Mouse (Mus musculus): ENCODE measurements around the gene Pcsk4. TPM values are rescaled to one million over a fixed set of nuclear protein-coding genes. Genes with fewer than 3 reads are reported as not detected.

Pcsk4 gene
- polyA plus RNA-seq, 1 experiment from 2014 or later: 8.2 TPM

DNA sequence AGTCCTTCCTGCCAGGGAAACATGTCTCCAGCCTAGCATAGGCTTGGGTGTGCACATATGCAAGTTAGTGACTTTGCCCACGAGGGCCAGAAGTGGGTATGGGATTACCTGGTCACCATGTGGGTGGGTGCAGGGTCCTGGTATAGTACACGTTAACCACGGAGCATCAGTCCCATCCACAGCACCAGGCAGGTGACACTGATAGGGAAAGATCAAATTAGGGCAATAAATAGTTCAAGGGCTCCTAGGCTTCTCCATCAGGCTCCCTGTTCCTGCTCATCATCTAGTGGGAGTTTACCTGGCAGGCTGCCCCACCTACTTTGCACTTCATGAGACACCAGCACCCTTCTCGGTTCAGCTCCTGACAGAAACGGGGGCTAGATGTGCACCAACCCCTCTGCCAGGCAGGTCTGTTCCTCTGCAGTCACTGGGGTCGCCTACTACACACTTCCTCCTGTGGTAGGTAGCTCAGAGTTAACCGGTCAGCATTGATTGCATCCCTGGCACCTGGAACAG, 34.5 kb downstream of the Pcsk4 start:
- Histone ChIP-seq H3K4me3 (replicated peaks) (no peak overlapping the region), H3K4me2 (0 out of 2 replicates have a peak overlapping the region, but pooled peaks have one; percentile 85), H3K9me3 (replicated peaks) (no peaks in the 10 kb centered on the region), H3K27ac (replicated peaks) (peak overlapping the region; percentile 93), H3K27me3 (replicated peaks) (no peaks in the 10 kb centered on the region), H3K9ac (replicated peaks) (peak overlapping the region; percentile 29; the same call in 1 of the 2 replicates), H3K4me1 (peaks cover 70% of the 10 kb centered on the region), H3K36me3 (peaks cover 15% of the 10 kb centered on the region)
- 50% methylated on average over 7 of the region's 7 CpGs for WGBS
- no peak for ATAC-seq (ENCODE audit: low FRiP score)

DNA sequence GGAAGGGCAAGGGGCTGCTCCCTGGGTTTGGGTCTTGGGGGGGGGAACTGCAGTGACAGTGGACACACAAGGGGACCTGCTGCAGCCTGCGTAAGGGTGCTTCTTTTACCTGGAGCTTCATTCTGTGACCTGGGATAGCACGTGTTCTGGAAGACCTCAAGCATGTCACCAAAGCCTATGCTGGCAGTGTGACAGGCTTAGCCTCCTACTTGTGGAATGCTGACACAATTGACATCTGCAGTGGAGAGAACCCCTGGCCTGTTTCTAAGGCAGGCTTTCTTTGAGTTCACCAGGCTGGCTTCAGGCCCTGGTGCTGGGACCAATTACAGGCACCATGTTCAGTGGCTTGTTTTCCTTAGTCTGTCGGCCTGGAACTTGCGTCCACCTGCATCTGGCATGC, 35.0 kb downstream of the Pcsk4 start:
- 81% methylated on average over 4 of the region's 4 CpGs for WGBS
- no peaks in the 10 kb centered on the region for H3K27me3 ChIP-seq (replicated peaks)
- no peak overlapping the region for H3K9ac ChIP-seq (replicated peaks)
- H3K9me3 ChIP-seq (replicated peaks): no peaks in the 10 kb centered on the region
- no peak for ATAC-seq (ENCODE audit: low FRiP score)
- peaks cover 67% of the 10 kb centered on the region for H3K4me1 ChIP-seq
- peaks cover 15% of the 10 kb centered on the region for H3K36me3 ChIP-seq
- 0 out of 2 replicates have a peak overlapping the region, but pooled peaks have one; percentile 88 for H3K4me3 ChIP-seq (replicated peaks)
- 0 out of 2 replicates have a peak overlapping the region, but pooled peaks have one; percentile 82 for H3K4me2 ChIP-seq
- no peak overlapping the region for H3K27ac ChIP-seq (replicated peaks)

DNA sequence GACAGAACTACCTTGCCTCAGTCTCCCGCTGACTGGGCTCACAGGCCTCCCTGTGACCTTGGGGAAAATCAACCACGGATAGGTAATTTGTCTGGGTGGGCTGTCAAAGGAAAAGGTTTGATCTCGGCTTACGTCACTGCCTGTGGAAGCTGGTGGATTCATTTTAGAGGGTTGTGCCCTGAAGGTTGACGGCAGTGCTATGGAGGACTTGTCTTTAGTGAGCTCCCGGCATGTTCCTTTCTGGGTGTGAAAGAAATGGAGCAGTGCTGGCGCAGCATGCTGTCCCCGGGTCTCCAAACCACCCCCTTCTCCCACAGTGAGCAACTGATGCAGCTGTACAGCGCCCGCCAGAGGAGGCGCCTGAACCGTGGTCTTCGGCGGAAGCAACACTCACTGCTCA, 36.0 kb downstream of the Pcsk4 start:
- Histone ChIP-seq H3K4me3 (replicated peaks) (peak overlapping the region; percentile 88), H3K4me2 (peak overlapping the region; percentile 82), H3K27me3 (replicated peaks) (no peaks in the 10 kb centered on the region), H3K27ac (replicated peaks) (peak overlapping the region; percentile 94; the same call in 1 of the 2 replicates), H3K9me3 (replicated peaks) (no peaks in the 10 kb centered on the region), H3K4me1 (peaks cover 60% of the 10 kb centered on the region), H3K36me3 (peaks cover 16% of the 10 kb centered on the region), H3K9ac (replicated peaks) (peak overlapping the region; percentile 95)
- WGBS: 27% methylated on average over 14 of the region's 14 CpGs
- no peak for ATAC-seq (ENCODE audit: low FRiP score)

DNA sequence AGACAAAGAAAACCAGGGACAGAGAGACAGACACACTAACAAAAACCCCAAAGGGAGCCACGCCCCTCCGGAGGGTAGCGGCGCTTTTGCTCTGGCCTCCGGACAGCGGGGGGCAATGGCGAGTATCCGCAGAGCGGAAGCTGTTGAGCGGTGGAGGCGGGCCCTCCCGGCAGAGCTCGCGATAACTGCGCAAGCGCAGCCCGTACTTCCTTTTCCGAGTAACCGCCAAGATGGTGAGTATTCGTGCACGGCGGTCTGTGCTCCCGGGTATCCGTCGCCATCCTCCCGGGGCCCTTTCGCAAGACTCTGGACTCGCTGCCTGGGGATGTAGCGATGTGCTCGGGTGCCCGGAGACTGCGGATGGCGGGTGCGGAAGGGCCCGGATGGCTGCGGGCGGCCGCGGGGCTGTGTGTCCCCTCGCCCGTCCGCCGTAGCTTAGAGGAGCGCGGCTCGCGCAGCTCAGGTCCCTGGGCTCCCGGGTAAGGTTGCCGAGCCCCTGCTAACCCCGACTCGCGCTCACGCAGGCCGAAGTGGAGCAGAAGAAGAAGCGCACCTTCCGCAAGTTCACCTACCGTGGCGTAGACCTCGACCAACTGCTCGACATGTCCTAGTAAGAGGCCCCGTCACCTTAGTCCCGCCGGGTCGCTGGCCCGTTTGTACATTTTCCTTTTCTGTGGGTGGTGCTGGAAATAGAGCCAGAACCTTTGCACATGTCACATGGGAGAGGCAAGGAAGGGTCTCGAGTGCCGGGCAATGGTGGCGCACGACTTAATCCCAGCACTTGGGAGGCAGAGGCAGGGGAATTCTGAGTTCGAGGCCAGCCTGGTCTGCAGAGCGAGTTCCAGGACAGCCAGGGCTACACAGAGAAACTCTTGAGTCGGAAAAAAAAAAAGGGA, 36.8 kb downstream of the Pcsk4 start, which contains the start of gene Rps15:
Gene Rps15 (plus strand): TSS at position 203 of the 896 bp plus-strand sequence.
- peak within 1 kb of the TSS; percentile 82 for H3K4me2 ChIP-seq
- peak within 1 kb of the TSS; percentile 88 for H3K4me3 ChIP-seq (replicated peaks)
- peak within 1 kb of the TSS; percentile 95 for H3K9ac ChIP-seq (replicated peaks)
- H3K27ac ChIP-seq (replicated peaks): peak within 1 kb of the TSS; percentile 94
- ATAC-seq (ENCODE audit: low FRiP score): peak; percentile 77
- no peaks in the 10 kb centered on the region for H3K9me3 ChIP-seq (replicated peaks)
- peaks cover 22% of the 10 kb centered on the region for H3K36me3 ChIP-seq
- under 1% methylated on average over 72 of the region's 72 CpGs for WGBS
- no peaks in the 10 kb centered on the region for H3K27me3 ChIP-seq (replicated peaks)
- peaks cover 52% of the 10 kb centered on the region for H3K4me1 ChIP-seq

DNA sequence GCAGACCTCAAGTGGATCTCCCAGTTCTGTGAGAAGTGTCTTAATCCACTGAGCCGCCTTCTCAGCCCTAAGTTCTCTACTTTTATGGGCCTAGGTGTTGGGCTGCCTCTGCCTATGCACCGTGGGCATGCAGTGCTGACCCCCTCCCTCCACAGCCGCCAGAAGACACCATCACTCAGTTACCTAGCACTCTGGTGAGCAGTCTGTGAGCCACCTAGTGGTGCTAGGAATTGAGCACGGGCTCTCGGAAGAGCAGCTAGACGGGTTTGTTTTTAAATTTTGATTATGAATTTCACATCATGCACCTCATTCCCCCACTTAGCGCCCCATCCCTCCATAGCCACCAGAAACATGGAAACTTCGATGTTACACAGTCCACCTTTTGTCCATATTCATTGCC, 40.6 kb downstream of the Pcsk4 start:
- WGBS: 74% methylated on average over 8 of the region's 8 CpGs
- no peak overlapping the region for H3K27ac ChIP-seq (replicated peaks)
- H3K4me3 ChIP-seq (replicated peaks): no peak overlapping the region
- H3K9me3 ChIP-seq (replicated peaks): no peaks in the 10 kb centered on the region
- H3K36me3 ChIP-seq: peaks cover 40% of the 10 kb centered on the region
- H3K9ac ChIP-seq (replicated peaks): no peak overlapping the region
- H3K4me2 ChIP-seq: no peak overlapping the region
- ATAC-seq (ENCODE audit: low FRiP score): no peak
- no peaks in the 10 kb centered on the region for H3K27me3 ChIP-seq (replicated peaks)
- H3K4me1 ChIP-seq: peaks cover 14% of the 10 kb centered on the region

DNA sequence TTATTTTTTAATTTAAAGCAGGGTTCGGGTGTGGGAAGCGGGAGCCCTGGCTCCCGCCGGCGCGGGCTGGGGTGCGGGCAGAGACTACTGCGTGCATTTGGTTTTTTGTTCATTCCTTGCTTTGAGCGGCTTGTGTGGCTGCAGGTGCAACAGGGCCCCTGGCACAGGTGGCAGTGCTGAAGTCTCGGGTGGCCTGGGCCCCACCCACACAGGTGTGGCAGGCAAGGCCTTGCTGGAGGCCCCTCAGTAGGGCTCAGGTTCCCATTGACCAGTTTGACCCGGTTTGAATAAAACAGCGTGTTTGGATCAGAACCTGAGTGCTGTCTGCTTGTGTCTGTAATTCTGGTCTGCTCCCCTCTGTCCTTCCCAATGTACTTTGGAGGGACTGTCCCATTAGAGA, 41.2 kb downstream of the Pcsk4 start:
- H3K27ac ChIP-seq (replicated peaks): no peak overlapping the region
- no peak overlapping the region for H3K9ac ChIP-seq (replicated peaks)
- H3K27me3 ChIP-seq (replicated peaks): no peaks in the 10 kb centered on the region
- H3K4me2 ChIP-seq: no peak overlapping the region
- ATAC-seq (ENCODE audit: low FRiP score): no peak
- peaks cover 45% of the 10 kb centered on the region for H3K36me3 ChIP-seq
- 93% methylated on average over 12 of the region's 12 CpGs for WGBS
- H3K9me3 ChIP-seq (replicated peaks): no peaks in the 10 kb centered on the region
- H3K4me3 ChIP-seq (replicated peaks): no peak overlapping the region
- peaks cover 8% of the 10 kb centered on the region for H3K4me1 ChIP-seq

DNA sequence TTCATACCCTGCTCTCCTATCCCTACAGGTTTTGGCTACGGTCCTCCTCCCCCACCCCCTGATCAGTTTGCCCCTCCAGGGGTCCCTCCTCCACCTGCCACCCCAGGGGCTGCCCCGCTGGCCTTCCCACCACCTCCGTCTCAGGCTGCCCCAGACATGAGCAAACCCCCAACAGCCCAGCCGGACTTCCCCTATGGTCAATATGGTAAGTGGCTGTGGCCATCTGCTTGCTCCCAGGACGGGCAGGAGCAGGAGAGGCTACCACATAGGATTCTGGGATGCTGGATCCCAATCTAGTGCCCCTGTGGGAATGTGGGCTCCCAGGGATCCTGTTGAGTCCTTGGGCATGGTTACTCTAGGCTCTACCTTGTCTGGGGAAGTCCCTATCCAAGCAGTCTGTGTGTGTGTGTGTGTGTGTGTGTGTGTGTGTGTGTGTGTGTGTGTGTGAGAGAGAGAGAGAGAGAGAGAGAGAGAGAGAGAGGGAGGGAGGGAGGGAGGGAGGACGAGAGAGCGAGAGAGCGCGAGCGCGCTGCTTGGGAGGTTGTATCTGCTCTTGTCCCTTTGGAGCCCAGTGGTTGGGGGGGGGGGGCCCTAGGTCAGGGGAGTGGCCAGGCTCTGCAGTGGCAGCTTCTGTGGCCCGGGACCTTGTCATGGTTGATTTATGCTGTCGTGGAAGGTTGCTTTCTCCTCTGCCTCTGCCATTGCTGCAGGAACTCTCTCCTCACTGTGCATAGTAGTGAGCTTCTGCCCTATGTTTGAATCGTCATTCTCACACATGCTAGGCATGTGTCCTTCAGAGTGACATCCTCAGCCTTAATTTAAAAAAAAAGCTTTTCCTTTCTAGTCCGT, 43.9 kb downstream of the Pcsk4 start:
- 73% methylated on average over 14 of the region's 15 CpGs for WGBS
- Histone ChIP-seq H3K36me3 (peaks cover 70% of the 10 kb centered on the region), H3K4me2 (no peak overlapping the region), H3K9ac (replicated peaks) (no peak overlapping the region), H3K27ac (replicated peaks) (no peak overlapping the region), H3K27me3 (replicated peaks) (no peaks in the 10 kb centered on the region), H3K9me3 (replicated peaks) (no peaks in the 10 kb centered on the region), H3K4me1 (peaks cover 9% of the 10 kb centered on the region), H3K4me3 (replicated peaks) (no peak overlapping the region)
- ATAC-seq (ENCODE audit: low FRiP score): no peak

DNA sequence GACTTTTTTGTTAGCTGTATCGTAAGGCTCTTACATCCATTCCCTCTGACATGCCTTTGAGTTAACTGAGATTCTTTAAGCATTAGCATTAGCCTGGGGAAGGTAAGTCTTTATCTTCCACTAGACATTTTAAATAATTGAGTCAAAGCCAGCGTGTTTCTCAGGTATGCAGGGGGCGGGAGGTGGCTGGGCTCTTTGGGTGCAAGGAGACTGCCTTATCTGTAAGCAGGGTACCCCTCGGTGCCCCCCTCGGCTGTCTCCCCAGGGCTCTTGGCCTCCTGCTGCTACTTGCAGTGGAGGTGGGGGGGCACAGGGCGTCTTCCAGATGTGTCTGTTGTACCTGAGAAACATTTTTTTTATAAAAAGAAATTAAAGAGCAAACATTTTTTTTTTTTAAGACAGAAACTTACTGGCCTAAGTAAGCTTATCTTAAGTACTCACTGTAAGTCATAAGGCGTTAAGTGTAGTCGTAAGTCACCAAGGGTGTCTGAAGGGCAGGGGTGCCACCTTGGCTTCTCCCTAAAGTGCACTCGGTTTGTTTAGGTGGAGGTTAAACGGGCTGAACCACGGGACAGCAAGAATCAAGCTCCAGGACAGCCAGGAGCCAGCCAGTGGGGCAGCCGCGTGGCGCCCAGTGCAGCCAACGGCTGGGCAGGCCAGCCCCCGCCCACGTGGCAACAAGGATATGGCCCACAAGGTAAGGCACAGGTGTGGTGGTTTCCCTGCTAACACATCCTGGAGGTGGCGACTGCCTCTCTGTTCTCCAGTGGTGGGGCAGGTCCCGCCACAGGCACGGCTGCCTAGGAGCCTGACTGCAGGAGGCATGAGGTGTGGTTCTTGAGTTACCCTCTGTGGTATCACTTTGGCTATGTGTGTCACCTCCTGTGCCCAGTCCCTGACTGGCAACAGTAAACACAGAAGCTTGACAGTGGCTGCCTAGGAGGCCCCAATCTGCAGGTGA, 46.5 kb downstream of the Pcsk4 start:
- 90% methylated on average over 20 of the region's 20 CpGs for WGBS
- Histone ChIP-seq H3K27ac (replicated peaks) (no peak overlapping the region), H3K4me3 (replicated peaks) (no peak overlapping the region), H3K27me3 (replicated peaks) (no peaks in the 10 kb centered on the region), H3K9ac (replicated peaks) (no peak overlapping the region), H3K9me3 (replicated peaks) (no peaks in the 10 kb centered on the region), H3K4me2 (no peak overlapping the region), H3K4me1 (peaks cover 9% of the 10 kb centered on the region), H3K36me3 (peaks cover 90% of the 10 kb centered on the region)
- ATAC-seq (ENCODE audit: low FRiP score): no peak

DNA sequence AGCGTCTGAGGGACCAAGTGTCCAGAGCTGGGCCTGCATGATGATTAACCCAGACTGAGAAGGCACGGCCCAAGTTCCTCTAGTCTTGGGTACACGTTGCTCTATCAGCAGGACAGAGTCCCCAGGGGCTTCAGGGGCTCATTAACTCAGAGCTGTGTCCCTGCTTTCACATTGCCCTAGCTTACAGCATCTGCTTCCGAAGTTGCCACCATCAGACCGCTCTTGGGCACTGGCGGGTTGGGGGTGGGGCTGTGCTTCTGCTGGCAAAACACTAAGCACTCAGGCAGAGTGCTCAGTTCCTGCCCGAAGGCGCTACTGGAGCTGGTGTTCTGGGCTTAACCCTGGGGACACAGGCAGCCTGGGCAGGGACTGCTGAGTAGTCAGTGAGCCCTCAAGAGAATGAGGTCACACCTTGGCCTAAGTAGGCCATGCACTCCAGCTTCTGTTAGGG, 47.4 kb downstream of the Pcsk4 start:
- 51% methylated on average over 8 of the region's 8 CpGs for WGBS
- no peaks in the 10 kb centered on the region for H3K9me3 ChIP-seq (replicated peaks)
- peaks cover 9% of the 10 kb centered on the region for H3K4me1 ChIP-seq
- H3K4me2 ChIP-seq: no peak overlapping the region
- H3K27ac ChIP-seq (replicated peaks): 0 out of 2 replicates have a peak overlapping the region, but pooled peaks have one; percentile 37
- 0 out of 2 replicates have a peak overlapping the region, but pooled peaks have one; percentile 6 for H3K9ac ChIP-seq (replicated peaks)
- H3K4me3 ChIP-seq (replicated peaks): no peak overlapping the region
- ATAC-seq (ENCODE audit: low FRiP score): no peak; the same call in 1 of the 2 replicates
- H3K36me3 ChIP-seq: peaks cover 93% of the 10 kb centered on the region
- no peaks in the 10 kb centered on the region for H3K27me3 ChIP-seq (replicated peaks)

DNA sequence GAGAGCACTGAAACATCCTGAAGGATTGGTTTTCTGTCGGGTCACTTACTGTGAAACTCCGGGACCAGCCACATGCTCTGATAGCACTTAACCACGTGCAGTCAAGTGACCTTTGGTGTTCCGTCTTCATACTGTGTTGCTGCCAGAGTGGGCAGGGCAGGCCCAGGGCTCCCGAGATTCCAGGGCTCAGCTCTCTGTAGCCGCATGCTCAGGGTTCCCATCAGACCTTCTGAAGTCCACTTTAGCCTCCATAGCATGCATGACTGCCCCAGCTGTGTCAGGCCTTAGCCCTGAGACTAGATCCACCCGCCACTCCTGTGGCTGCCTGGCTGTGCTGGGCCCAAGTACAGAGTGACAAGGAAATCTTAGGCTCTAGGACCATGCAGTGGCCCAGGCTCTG, 48.0 kb downstream of the Pcsk4 start:
- ATAC-seq (ENCODE audit: low FRiP score): no peak

More for the DNA sequence above, 48.0 kb downstream of the Pcsk4 start:
- no peak overlapping the region for H3K4me3 ChIP-seq (replicated peaks)
- 87% methylated on average over 7 of the region's 7 CpGs for WGBS
- peaks cover 9% of the 10 kb centered on the region for H3K4me1 ChIP-seq
- H3K9ac ChIP-seq (replicated peaks): no peak overlapping the region
- H3K36me3 ChIP-seq: peaks cover 93% of the 10 kb centered on the region
- no peak overlapping the region for H3K4me2 ChIP-seq
- H3K9me3 ChIP-seq (replicated peaks): no peaks in the 10 kb centered on the region
- H3K27me3 ChIP-seq (replicated peaks): no peaks in the 10 kb centered on the region
- H3K27ac ChIP-seq (replicated peaks): 0 out of 2 replicates have a peak overlapping the region, but pooled peaks have one; percentile 37

Data from neural tube, embryonic 15.5 days (tissue).